Mouse (Mus musculus) megakaryocyte, embryonic 14.5 days (primary cell): ENCODE measurements around the gene Slc44a5. TPM values are rescaled to one million over a fixed set of nuclear protein-coding genes. Genes with fewer than 3 reads are reported as not detected.
A peak's percentile ranks its signal among the peaks of the same experiment; 100 is the strongest.

ENCODE experiments used
- H3K27me3 ChIP-seq: replicated peaks from 2 replicates; pipeline ENCODE3; 2012; ENCODE audit warnings: inconsistent platforms
- H3K36me3 ChIP-seq: replicated peaks from 2 replicates; pipeline ENCODE3; 2012; ENCODE audit warnings: low read length, inconsistent platforms, mixed read lengths
- H3K4me1 ChIP-seq: 2 replicates; pipeline ENCODE4 v1.6.1; 2012; ENCODE audit warnings: inconsistent platforms
- H3K4me3 ChIP-seq: replicated peaks from 2 replicates; pipeline ENCODE3; 2012; ENCODE audit warnings: moderate library complexity, mild to moderate bottlenecking, inconsistent platforms
- H3K9me3 ChIP-seq: 2 replicates; pipeline ENCODE4 v1.6.1; 2012; ENCODE audit warnings: inconsistent platforms
- FLI1 ChIP-seq: IDR thresholded peaks from 2 replicates; pipeline ENCODE4 v1.6.1; 2012; ENCODE audit warnings: low read length, inconsistent platforms, mixed read lengths
- GATA1 ChIP-seq: IDR thresholded peaks from 3 replicates; pipeline ENCODE4 v1.6.1; 2012; ENCODE audit warnings: mixed read lengths, low read length, inconsistent platforms, borderline replicate concordance
- polyA plus RNA-seq: library from polyadenylated mRNA; stranded (reverse); fragments of >175 nt; gene quantifications from 2 replicates; pipeline ENCODE4 v1.2.3, GENCODE M21; 2012; ENCODE audit warnings: low replicate concordance; ENCODE audit not compliant: insufficient read depth

Slc44a5 gene
- polyA plus RNA-seq, 1 experiment, result not detected

DNA sequence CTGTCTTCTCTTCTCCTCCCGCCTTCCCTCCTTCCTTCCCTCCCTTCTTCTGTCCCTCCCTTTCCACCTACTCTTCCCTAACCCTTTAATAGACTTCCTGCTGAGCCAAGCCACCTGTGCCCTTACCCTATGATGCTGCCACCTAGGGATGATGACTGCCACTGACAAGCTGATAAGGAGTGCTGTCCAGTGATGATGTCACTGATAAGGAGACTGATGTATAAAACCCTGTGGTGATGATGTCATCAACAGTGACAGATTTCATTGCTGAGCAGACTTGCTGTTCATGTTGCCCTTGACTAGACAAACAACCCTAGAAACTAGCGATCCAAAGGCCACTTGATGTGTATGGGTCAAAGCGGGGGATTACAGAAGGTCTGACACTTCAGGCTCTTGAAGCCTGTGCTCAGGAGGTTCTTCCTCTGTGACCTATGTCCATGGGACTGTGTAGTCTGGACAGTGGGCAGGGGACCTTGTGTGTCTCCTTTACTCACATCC lies 206.2 kb downstream of the Slc44a5 start:
- peaks cover 12% of the 10 kb centered on the region for H3K9me3 ChIP-seq
- peaks cover 45% of the 10 kb centered on the region for H3K4me1 ChIP-seq
- peaks cover 3% of the 10 kb centered on the region for H3K36me3 ChIP-seq
- no peak for TF ChIP-seq FLI1
- no peak for TF ChIP-seq GATA1
- H3K27me3 ChIP-seq, result no peaks in the 10 kb centered on the region
- H3K4me3 ChIP-seq, result no peak overlapping the region

DNA sequence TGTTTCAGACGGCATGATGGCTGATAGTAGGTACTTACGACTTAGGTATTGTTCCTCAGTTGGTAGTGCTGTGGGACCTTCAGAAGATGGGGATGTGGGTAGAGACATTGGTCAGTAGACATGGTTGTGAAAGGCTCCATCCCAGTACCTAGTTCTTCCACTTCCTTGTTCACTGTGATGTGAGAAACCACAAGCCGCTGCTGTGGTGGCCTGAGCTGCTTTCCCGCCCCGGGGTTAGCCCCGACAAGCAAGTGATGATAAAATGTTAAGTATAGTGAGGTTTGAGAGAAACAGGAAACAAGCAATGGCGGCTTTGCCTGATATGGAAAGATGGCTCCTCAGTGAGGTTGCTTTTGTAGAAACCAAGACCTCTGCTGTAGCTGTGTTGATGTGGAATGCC lies 209.8 kb downstream of the Slc44a5 start:
- TF ChIP-seq GATA1 (no peak), FLI1 (no peak)

DNA sequence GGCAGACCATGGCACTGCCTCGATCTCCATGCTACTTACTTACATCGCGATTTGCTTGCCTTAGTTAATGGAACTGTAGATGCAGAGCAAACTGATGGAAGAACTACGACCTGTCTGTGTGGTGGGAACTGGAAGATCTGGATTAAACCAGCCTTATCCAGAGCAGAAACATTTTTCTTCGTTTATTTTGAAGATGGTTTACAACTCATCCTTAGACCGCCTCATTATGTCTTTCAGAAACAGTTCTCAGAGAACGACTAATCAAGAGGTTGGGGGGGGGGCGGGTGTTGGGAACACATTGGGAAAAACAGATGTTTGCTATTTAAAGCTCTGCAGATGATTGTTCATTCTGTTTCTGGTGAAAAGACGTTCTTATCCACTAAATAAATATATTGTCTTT lies 210.7 kb downstream of the Slc44a5 start:
- Histone ChIP-seq H3K9me3 (peaks cover 12% of the 10 kb centered on the region), H3K27me3 (peaks cover 2% of the 10 kb centered on the region), H3K4me3 (peak overlapping the region; percentile 11), H3K4me1 (peaks cover 41% of the 10 kb centered on the region), H3K36me3 (peaks cover 3% of the 10 kb centered on the region)
- TF ChIP-seq FLI1 (no peak), GATA1 (no peak)

More for the DNA sequence above, 209.8 kb downstream of the Slc44a5 start:
- H3K27me3 ChIP-seq, result no peaks in the 10 kb centered on the region
- H3K4me1 ChIP-seq, result peaks cover 50% of the 10 kb centered on the region
- peaks cover 12% of the 10 kb centered on the region for H3K9me3 ChIP-seq
- H3K4me3 ChIP-seq, result peak overlapping the region; percentile 7
- peaks cover 3% of the 10 kb centered on the region for H3K36me3 ChIP-seq

DNA sequence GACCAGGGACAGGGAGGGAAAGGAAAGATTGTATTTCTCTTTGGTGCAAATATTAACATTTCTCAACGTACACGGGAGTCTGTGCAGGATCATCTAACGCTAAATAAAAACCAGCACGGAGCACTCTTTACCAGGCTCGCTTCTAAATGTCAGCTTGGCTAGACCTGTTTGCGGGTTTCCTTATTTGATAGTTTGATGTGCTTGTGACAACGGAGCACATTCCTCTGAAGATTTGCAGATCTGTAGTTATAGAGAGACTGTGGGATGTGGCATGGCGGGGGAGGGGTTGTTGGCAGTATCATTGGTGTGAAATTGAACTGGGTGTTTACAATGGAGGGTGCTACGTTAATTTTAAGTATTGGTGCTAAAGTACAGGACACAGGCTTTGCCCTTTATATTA lies 215.4 kb downstream of the Slc44a5 start:
- Histone ChIP-seq H3K9me3 (no peaks in the 10 kb centered on the region), H3K4me1 (peaks cover 34% of the 10 kb centered on the region), H3K36me3 (no peaks in the 10 kb centered on the region), H3K4me3 (no peak overlapping the region), H3K27me3 (peaks cover 5% of the 10 kb centered on the region)
- TF ChIP-seq GATA1 (no peak), FLI1 (no peak)

DNA sequence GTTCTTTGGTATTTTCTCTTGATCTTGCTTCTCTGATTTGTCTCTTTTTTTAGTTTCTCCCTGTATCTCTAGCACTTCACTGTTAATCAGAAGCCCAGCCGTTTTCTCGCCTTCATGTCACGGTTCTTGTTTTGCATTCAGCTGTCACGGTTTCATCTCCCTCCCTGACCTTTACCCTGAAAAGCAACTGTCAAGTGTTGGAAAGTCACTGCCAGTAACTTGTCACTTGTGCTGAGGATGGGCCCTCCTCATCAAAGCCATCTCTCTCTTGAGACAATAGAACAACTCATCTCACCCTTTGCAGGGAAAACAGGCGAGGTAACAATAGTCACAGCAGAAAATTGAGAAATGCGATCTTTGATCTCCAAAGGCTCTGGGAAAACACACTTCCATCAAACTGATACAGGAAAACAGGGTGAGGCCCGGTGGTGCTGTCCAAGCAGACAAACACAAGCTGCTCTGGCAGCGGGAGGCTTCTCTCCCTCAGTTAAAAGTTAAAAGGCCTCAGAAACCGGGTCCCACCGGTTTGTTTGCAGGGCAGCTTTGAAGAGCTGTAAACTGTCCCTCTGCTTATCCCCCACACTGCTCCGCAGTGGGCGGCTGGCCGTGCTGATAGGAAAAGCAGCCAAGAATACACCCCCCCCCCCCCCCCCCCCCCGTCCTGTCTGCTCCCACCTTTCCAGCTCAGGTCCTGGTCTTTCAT lies 219.2 kb downstream of the Slc44a5 start:
- Histone ChIP-seq H3K27me3 (peaks cover 7% of the 10 kb centered on the region), H3K4me3 (no peak overlapping the region), H3K4me1 (peaks cover 13% of the 10 kb centered on the region), H3K36me3 (no peaks in the 10 kb centered on the region), H3K9me3 (no peaks in the 10 kb centered on the region)
- TF ChIP-seq GATA1 (no peak), FLI1 (no peak)

DNA sequence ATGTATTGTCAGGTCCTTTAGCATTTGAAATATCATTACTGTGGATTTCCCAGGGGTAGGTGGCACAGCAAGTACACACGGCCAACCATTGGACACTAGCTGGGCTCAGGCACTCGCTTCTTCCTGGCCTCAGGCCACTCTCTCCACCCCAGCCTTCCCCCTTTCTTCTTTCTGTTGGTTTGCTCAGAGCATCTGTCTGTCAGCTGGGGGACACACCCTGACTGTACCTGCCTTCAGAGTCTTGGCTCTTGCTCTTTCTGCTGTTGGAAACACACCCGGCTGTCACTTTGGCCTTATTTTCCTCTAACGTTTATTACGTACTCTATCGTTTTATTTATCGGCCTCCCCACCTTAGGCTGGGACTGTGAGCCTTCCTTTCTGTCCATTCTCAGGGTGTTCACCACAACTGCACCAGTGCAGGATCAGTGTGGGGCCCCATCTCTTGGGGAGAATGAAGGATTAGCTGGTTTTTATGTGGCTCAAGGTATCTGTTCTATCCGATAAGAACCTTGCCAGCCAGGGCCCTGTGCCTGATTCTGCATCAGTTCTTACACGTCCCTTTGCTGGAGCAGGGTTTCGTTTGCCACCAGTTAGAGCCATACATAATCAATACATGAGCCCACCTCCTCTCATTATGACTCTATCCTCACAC lies 220.1 kb downstream of the Slc44a5 start:
- Histone ChIP-seq H3K9me3 (no peaks in the 10 kb centered on the region), H3K36me3 (no peaks in the 10 kb centered on the region), H3K4me3 (no peak overlapping the region), H3K4me1 (peaks cover 13% of the 10 kb centered on the region), H3K27me3 (peaks cover 7% of the 10 kb centered on the region)
- TF ChIP-seq FLI1 (no peak), GATA1 (no peak)

DNA sequence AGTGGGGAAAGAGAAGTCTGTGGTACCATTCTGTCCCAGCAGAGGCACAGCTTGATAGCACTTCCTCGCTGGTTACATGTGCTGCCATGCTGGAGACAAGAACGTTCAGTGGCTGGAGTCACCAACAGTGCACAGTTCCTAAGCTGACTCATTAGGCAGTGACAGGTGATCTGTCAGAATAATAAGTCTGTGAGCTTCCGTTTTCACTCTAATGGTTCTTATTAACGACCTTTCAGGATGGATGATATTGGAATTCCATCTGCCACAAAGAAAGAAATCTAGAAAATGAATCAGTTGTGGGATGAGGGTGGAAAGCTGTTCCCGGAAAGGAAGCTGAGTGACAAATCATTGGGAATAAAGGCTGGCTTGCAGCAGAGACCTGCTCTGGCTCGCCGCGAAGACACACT lies 227.2 kb downstream of the Slc44a5 start:
- H3K36me3 ChIP-seq, result no peaks in the 10 kb centered on the region
- peaks cover 4% of the 10 kb centered on the region for H3K27me3 ChIP-seq
- H3K4me1 ChIP-seq, result peaks cover 48% of the 10 kb centered on the region
- no peak overlapping the region for H3K4me3 ChIP-seq
- TF ChIP-seq FLI1 (no peak), GATA1 (no peak)
- H3K9me3 ChIP-seq, result 0 out of 2 replicates have a peak, but pooled peaks cover 2% of the 10 kb centered on the region

DNA sequence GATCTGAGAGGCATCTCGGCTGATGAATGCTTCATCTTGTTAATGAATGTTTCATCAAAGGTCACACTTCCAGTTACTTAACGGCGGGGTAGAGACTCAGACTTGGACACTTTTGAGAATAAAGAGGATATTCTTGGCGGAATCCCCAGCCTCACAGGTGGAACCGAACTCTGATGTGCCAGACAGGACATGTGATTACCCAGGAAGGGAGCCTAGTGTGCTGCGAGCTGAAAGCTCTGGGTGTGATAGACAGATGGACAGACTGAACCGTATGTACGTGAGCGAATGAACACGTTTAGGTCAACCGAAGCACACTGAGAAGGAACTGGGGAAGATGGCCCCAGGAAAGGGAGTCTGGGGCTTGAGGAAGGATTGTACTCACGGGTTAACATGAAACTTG lies 228.6 kb downstream of the Slc44a5 start:
- TF ChIP-seq GATA1 (no peak), FLI1 (no peak)

DNA sequence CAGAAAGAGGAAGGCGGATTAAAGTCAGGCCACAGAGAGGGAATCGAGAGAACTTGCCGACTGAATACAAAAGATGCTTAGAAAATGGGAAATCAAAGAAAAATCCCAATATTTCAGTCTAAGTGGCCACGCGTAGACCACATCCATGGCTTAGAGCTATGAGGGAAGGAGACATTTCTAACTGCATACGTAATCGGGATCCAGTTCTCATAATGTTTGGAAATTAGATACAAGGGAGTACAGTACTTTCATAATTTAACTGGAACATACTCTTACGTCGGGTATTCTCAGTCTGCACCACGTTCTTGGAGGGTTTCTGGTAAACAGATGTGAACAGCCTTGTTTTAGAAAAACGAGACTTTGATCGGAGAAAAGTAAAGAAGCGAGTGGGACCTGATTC lies 229.1 kb downstream of the Slc44a5 start:
- Histone ChIP-seq H3K4me1 (peaks cover 48% of the 10 kb centered on the region), H3K4me3 (no peak overlapping the region), H3K27me3 (peaks cover 2% of the 10 kb centered on the region), H3K9me3 (0 out of 2 replicates have a peak, but pooled peaks cover 2% of the 10 kb centered on the region), H3K36me3 (no peaks in the 10 kb centered on the region)
- TF ChIP-seq FLI1, result no peak
- TF ChIP-seq GATA1, result no peak

More for the DNA sequence above, 228.6 kb downstream of the Slc44a5 start:
- Histone ChIP-seq H3K36me3 (no peaks in the 10 kb centered on the region), H3K4me1 (peaks cover 48% of the 10 kb centered on the region), H3K27me3 (peaks cover 4% of the 10 kb centered on the region), H3K4me3 (no peak overlapping the region), H3K9me3 (0 out of 2 replicates have a peak, but pooled peaks cover 2% of the 10 kb centered on the region)

DNA sequence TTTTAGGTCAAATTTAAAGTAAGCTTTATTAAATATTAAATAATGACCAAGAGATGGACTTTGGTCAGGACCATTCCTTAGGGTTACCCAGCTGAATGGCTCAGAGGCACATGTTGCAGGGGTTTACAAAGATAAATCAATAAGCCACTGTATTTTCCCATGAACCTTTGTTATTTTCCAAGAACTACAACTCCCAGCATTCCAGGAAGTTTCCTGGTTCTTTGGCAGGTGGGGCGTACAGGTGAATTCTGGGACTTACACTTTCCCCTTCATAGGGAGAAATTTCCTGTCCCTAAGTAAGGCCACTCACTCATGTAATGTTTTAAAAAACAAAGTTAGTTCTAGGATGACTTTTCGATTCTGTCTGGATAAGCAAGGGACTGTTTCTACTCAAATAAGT lies 235.2 kb downstream of the Slc44a5 start:
- Histone ChIP-seq H3K27me3 (no peaks in the 10 kb centered on the region), H3K9me3 (no peaks in the 10 kb centered on the region), H3K36me3 (no peaks in the 10 kb centered on the region), H3K4me3 (no peak overlapping the region), H3K4me1 (peaks cover 26% of the 10 kb centered on the region; the same call in 1 of the 2 replicates)
- TF ChIP-seq FLI1, result no peak
- no peak for TF ChIP-seq GATA1
